Mouse (Mus musculus) liver, adult 2 months (tissue): ENCODE measurements around the gene Smurf2.

ENCODE experiments used
- CTCF ChIP-seq: fragments of 200-500 bp; IDR thresholded peaks from 2 replicates; pipeline ENCODE4 v1.5.1; 2011; ENCODE audit warnings: low read depth, low read length, control low read depth
- POLR2A ChIP-seq: fragments of 200-500 bp; IDR thresholded peaks from 2 replicates; pipeline ENCODE4 v1.6.1; 2011; ENCODE audit warnings: low read length, control low read depth; ENCODE audit not compliant: insufficient read depth; ENCODE audit errors: extremely low read depth

DNA sequence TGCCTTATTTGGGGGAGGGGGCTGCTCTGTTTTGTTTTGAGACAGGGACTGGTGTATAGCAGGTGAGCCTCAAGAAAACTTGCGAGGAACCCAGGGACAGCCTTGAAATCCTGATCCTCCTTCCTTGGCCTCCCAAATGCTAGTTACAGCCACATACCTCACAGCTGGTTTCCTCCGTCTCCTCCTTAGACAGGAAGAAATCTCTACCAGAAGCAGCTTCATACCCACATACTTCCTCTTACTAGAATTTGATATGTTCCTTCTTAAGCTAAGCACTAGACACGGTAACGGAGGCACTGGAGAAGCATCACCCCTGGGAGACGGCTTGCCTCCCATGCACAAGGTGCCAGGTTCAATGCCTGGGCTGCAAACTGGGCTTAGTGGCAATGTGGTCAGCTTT is 16.8 kb upstream of the Smurf2 start:
- TF ChIP-seq CTCF (no peak), POLR2A (no peak)
